Mouse (Mus musculus): ENCODE measurements at regions not wholly inside any gene's neighbourhood (a gene's known extent, or its start where the extent isn't known, plus 50 kb on each side); places are given as distances from the start of the nearest gene placed in this dataset.
"Not testable (repeated sequence)": the region's sequence is repeated elsewhere in the genome, so short reads cannot be mapped to it uniquely, and the experiment has no call there.

GRCm38 (mm10) chr17:91238719-91239118 is 145.8 kb upstream of the Nrxn1 start:
- no peaks in the 10 kb centered on the region for H3K79me2 ChIP-seq (ENCODE audit: control insufficient read depth, insufficient read depth)
- H3K36me3 ChIP-seq (ENCODE audit: control insufficient read depth, insufficient read depth) = no peaks in the 10 kb centered on the region
- no peaks in the 10 kb centered on the region for H3K27me3 ChIP-seq (ENCODE audit: control insufficient read depth, insufficient read depth, insufficient read length)
- H3K4me3 ChIP-seq = no peak overlapping the region
- H3K4me2 ChIP-seq (ENCODE audit: low read depth) = no peak overlapping the region
- H3ac ChIP-seq (ENCODE audit: control insufficient read depth, insufficient read length) = no peak overlapping the region
- TF ChIP-seq TCF12 (IDR thresholded peaks at IDR 0.05; ENCODE audit: insufficient read depth, poor library complexity, severe bottlenecking) (no peak), SRF (IDR thresholded peaks at IDR 0.05; ENCODE audit: control insufficient read depth, insufficient read length, low read depth) (no peak), USF1 (IDR thresholded peaks at IDR 0.05; ENCODE audit: low read depth) (no peak), POLR2AphosphoS2 (IDR thresholded peaks at IDR 0.05; ENCODE audit: insufficient read length, low read depth) (no peak), POLR2A (IDR thresholded peaks at IDR 0.05; ENCODE audit: insufficient read length, low read depth) (no peak), MAX (IDR thresholded peaks at IDR 0.05; ENCODE audit: low read depth) (no peak)

GRCm38 (mm10) chr17:91236653-91237052 is 143.8 kb upstream of the Nrxn1 start:
- not testable (repeated sequence) for H3K36me3 ChIP-seq (ENCODE audit: control insufficient read depth, insufficient read depth); H3K79me2 ChIP-seq (ENCODE audit: control insufficient read depth, insufficient read depth); H3K4me2 ChIP-seq (ENCODE audit: low read depth); H3ac ChIP-seq (ENCODE audit: control insufficient read depth, insufficient read length); H3K27me3 ChIP-seq (ENCODE audit: control insufficient read depth, insufficient read depth, insufficient read length); H3K4me3 ChIP-seq

GRCm38 (mm10) chr17:91226378-91226777 is 133.5 kb upstream of the Nrxn1 start:
- TF ChIP-seq CEBPB (IDR thresholded peaks at IDR 0.05; ENCODE audit: insufficient read depth, poor library complexity, severe bottlenecking) (no peak), POLR2A (IDR thresholded peaks at IDR 0.05; ENCODE audit: insufficient read length, low read depth) (no peak), MYOD1 (IDR thresholded peaks at IDR 0.05; ENCODE audit: control insufficient read depth in 1 of 3, insufficient read length in 2 of 3, low read depth in 2 of 3) (no peak), POLR2AphosphoS2 (IDR thresholded peaks at IDR 0.05; ENCODE audit: insufficient read length, low read depth) (no peak), TCF3 (IDR thresholded peaks at IDR 0.05; ENCODE audit: insufficient read length, low read depth) (no peak), TCF12 (IDR thresholded peaks at IDR 0.05; ENCODE audit: insufficient read depth, poor library complexity, severe bottlenecking) (no peak), MAX (IDR thresholded peaks at IDR 0.05; ENCODE audit: low read depth) (no peak), REST (IDR thresholded peaks at IDR 0.05; ENCODE audit: insufficient read depth, insufficient read length) (no peak), SRF (IDR thresholded peaks at IDR 0.05; ENCODE audit: control insufficient read depth, insufficient read length, low read depth) (no peak), MYOG (IDR thresholded peaks at IDR 0.05; ENCODE audit: control insufficient read depth in 1 of 3, insufficient read depth in 1 of 3, insufficient read length in 2 of 3, low read depth in 2 of 3) (no peak), USF1 (IDR thresholded peaks at IDR 0.05; ENCODE audit: low read depth) (no peak)
- Histone ChIP-seq H3K79me2 (ENCODE audit: control insufficient read depth, insufficient read depth) (no peaks in the 10 kb centered on the region), H3K27me3 (ENCODE audit: control insufficient read depth, insufficient read depth, insufficient read length) (no peaks in the 10 kb centered on the region), H3K36me3 (ENCODE audit: control insufficient read depth, insufficient read depth) (no peaks in the 10 kb centered on the region), H3K4me2 (ENCODE audit: low read depth) (no peak overlapping the region), H3K4me3 (no peak overlapping the region), H3ac (ENCODE audit: control insufficient read depth, insufficient read length) (no peak overlapping the region)

GRCm38 (mm10) chr17:91225916-91226315 is 133.0 kb upstream of the Nrxn1 start:
- H3K4me2 ChIP-seq (ENCODE audit: low read depth) = no peak overlapping the region
- H3K36me3 ChIP-seq (ENCODE audit: control insufficient read depth, insufficient read depth) = no peaks in the 10 kb centered on the region
- H3K27me3 ChIP-seq (ENCODE audit: control insufficient read depth, insufficient read depth, insufficient read length) = no peaks in the 10 kb centered on the region
- H3K4me3 ChIP-seq = no peak overlapping the region
- no peaks in the 10 kb centered on the region for H3K79me2 ChIP-seq (ENCODE audit: control insufficient read depth, insufficient read depth)
- TF ChIP-seq REST (IDR thresholded peaks at IDR 0.05; ENCODE audit: insufficient read depth, insufficient read length) (no peak), CEBPB (IDR thresholded peaks at IDR 0.05; ENCODE audit: insufficient read depth, poor library complexity, severe bottlenecking) (no peak), MYOD1 (IDR thresholded peaks at IDR 0.05; ENCODE audit: control insufficient read depth in 1 of 3, insufficient read length in 2 of 3, low read depth in 2 of 3) (no peak), TCF12 (IDR thresholded peaks at IDR 0.05; ENCODE audit: insufficient read depth, poor library complexity, severe bottlenecking) (no peak), POLR2AphosphoS2 (IDR thresholded peaks at IDR 0.05; ENCODE audit: insufficient read length, low read depth) (no peak), TCF3 (IDR thresholded peaks at IDR 0.05; ENCODE audit: insufficient read length, low read depth) (no peak), MAX (IDR thresholded peaks at IDR 0.05; ENCODE audit: low read depth) (no peak)
- no peak overlapping the region for H3ac ChIP-seq (ENCODE audit: control insufficient read depth, insufficient read length)

GRCm38 (mm10) chr17:91216429-91216828 is 123.6 kb upstream of the Nrxn1 start:
- TF ChIP-seq TCF12 (IDR thresholded peaks at IDR 0.05; ENCODE audit: insufficient read depth, poor library complexity, severe bottlenecking) (no peak), E2F4 (IDR thresholded peaks at IDR 0.05; ENCODE audit: insufficient read depth) (no peak), USF1 (IDR thresholded peaks at IDR 0.05; ENCODE audit: low read depth) (no peak), POLR2A (IDR thresholded peaks at IDR 0.05; ENCODE audit: insufficient read length, low read depth) (no peak), REST (IDR thresholded peaks at IDR 0.05; ENCODE audit: insufficient read depth, insufficient read length) (no peak), TCF3 (IDR thresholded peaks at IDR 0.05; ENCODE audit: insufficient read length, low read depth) (no peak), MYOG (IDR thresholded peaks at IDR 0.05; ENCODE audit: control insufficient read depth in 1 of 3, insufficient read depth in 1 of 3, insufficient read length in 2 of 3, low read depth in 2 of 3) (no peak), CEBPB (IDR thresholded peaks at IDR 0.05; ENCODE audit: insufficient read depth, poor library complexity, severe bottlenecking) (no peak), POLR2AphosphoS2 (IDR thresholded peaks at IDR 0.05; ENCODE audit: insufficient read length, low read depth) (no peak), SRF (IDR thresholded peaks at IDR 0.05; ENCODE audit: control insufficient read depth, insufficient read length, low read depth) (no peak), MAX (IDR thresholded peaks at IDR 0.05; ENCODE audit: low read depth) (no peak), MYOD1 (IDR thresholded peaks at IDR 0.05; ENCODE audit: control insufficient read depth in 1 of 3, insufficient read length in 2 of 3, low read depth in 2 of 3) (no peak)
- Histone ChIP-seq H3K79me2 (ENCODE audit: control insufficient read depth, insufficient read depth) (no peaks in the 10 kb centered on the region), H3ac (ENCODE audit: control insufficient read depth, insufficient read length) (no peak overlapping the region), H3K36me3 (ENCODE audit: control insufficient read depth, insufficient read depth) (no peaks in the 10 kb centered on the region), H3K4me2 (ENCODE audit: low read depth) (no peak overlapping the region), H3K4me3 (no peak overlapping the region), H3K27me3 (ENCODE audit: control insufficient read depth, insufficient read depth, insufficient read length) (no peaks in the 10 kb centered on the region)

All from myocyte (in vitro differentiated cells).